Mouse (Mus musculus): ENCODE data around the gene Fbxo33. TPM values are rescaled to one million over a fixed set of nuclear protein-coding genes. Genes with fewer than 3 reads are reported as not detected.
A peak's percentile ranks its signal among the peaks of the same experiment; 100 is the strongest.

Fbxo33 gene
- total and polyA plus RNA-seq, 3 experiments: 9.5 to 31.6 (median 19.5) TPM

- in situ Hi-C loops (cut with MboI; ENCODE audit: low pct_ligation_motif_present, low pct_unique_long_range_greater_than_20kb, low sequenced_read_pairs): loop anchor here (25.0 kb wide), 1 partner anchor 143 kb away; the partner anchor contains the start of genes Pnn and Trappc6b
- TF ChIP-seq MXI1 (IDR thresholded peaks at IDR 0.05; ENCODE audit: low read depth, low read length) (no peak), USF1 (IDR thresholded peaks at IDR 0.05; ENCODE audit: low read depth, low read length) (no peak), JUND (conservative IDR thresholded peaks at IDR 0.05; ENCODE audit: low read depth, low read length) (no peak), SMC3 (IDR thresholded peaks at IDR 0.05; ENCODE audit: low read depth, low read length) (no peak), TCF12 (IDR thresholded peaks at IDR 0.05; ENCODE audit: low read depth, low read length) (no peak), NELFE (IDR thresholded peaks at IDR 0.05; ENCODE audit: low read depth, low read length) (no peak), ETS1 (conservative IDR thresholded peaks at IDR 0.05; ENCODE audit: low read depth, low read length) (no peak), GABPA (IDR thresholded peaks at IDR 0.05; ENCODE audit: insufficient replicate concordance, low read depth, low read length) (no peak), ZMIZ1 (IDR thresholded peaks at IDR 0.05; ENCODE audit: low read depth, low read length) (no peak), BHLHE40 (IDR thresholded peaks at IDR 0.05; ENCODE audit: low read depth, low read length) (no peak), USF2 (conservative IDR thresholded peaks at IDR 0.05; ENCODE audit: low read depth, low read length) (no peak), CHD1 (IDR thresholded peaks at IDR 0.05; ENCODE audit: low read depth, low read length) (no peak), RCOR1 (conservative IDR thresholded peaks at IDR 0.05; ENCODE audit: low read depth, low read length) (no peak), MAX (IDR thresholded peaks at IDR 0.05; ENCODE audit: low read length) (no peak), NRF1 (IDR thresholded peaks at IDR 0.05; ENCODE audit: low read depth, low read length) (no peak), CHD2 (IDR thresholded peaks at IDR 0.05; ENCODE audit: low read length) (no peak), MAFK (IDR thresholded peaks at IDR 0.05; ENCODE audit: insufficient replicate concordance, low read length) (no peak), MYC (IDR thresholded peaks at IDR 0.05; ENCODE audit: low read depth, low read length) (no peak)
- no peak for DNase-seq (ENCODE audit: extremely low read depth)
- H3K4me3 ChIP-seq (replicated peaks in 1 of 3; ENCODE audit: low read depth in 2 of 3, low read length in 2 of 3, poor library complexity in 1 of 3): no peak overlapping the region
- no peak overlapping the region for H3K9ac ChIP-seq (ENCODE audit: insufficient read depth, low read depth)
- 0 out of 2 replicates have a peak overlapping the region, but pooled peaks have one; percentile 81 for H3K4me2 ChIP-seq (ENCODE audit: insufficient read depth, low read depth, poor library complexity, severe bottlenecking)
- dilution Hi-C loops (cut with MboI; ENCODE audit: extremely low pct_ligation_motif_present, extremely low pct_unique_long_range_greater_than_20kb, low sequenced_read_pairs): no loop called here
- no peak overlapping the region for H3K27ac ChIP-seq (ENCODE audit: insufficient read depth, low read depth)
- peaks cover 18 to 31% of the 10 kb centered on the region in 2 experiments for H3K36me3 ChIP-seq (replicated peaks in 1 of 2; ENCODE audit: control insufficient read depth in 1 of 2, insufficient read depth in 1 of 2, low read length in 1 of 2)
- H3K4me1 ChIP-seq (ENCODE audit: control insufficient read depth in 1 of 2, insufficient read depth in 2 of 2): peaks cover 3 to 27% of the 10 kb centered on the region in 2 experiments; a peak in 3 of 4 replicates
- no peaks in the 10 kb centered on the region for H3K9me3 ChIP-seq (replicated peaks; ENCODE audit: low read length)
- no peaks in the 10 kb centered on the region for H3K27me3 ChIP-seq (replicated peaks)
- peaks cover 10% of the 10 kb centered on the region for H3K79me2 ChIP-seq (replicated peaks; ENCODE audit: control insufficient read depth, extremely low read depth, insufficient read depth, poor library complexity, severe bottlenecking)
These were observed 14.0 kb downstream of the Fbxo33 start for GRCm38 (mm10) chr12:59205571-59205970.

GRCm38 (mm10) chr12:59199361-59199760 is 20.2 kb downstream of the Fbxo33 start:
- in situ Hi-C loops (cut with MboI; ENCODE audit: low pct_ligation_motif_present, low pct_unique_long_range_greater_than_20kb, low sequenced_read_pairs): no loop called here

More at GRCm38 (mm10) chr12:59199361-59199760, 20.2 kb downstream of the Fbxo33 start:
- Histone ChIP-seq H3K4me1 (ENCODE audit: control insufficient read depth in 1 of 2, insufficient read depth in 2 of 2) (no peaks in the 10 kb centered on the region), H3K4me3 (replicated peaks in 1 of 3; ENCODE audit: low read depth in 2 of 3, low read length in 2 of 3, poor library complexity in 1 of 3) (no peak overlapping the region), H3K27me3 (replicated peaks) (no peaks in the 10 kb centered on the region), H3K9ac (ENCODE audit: insufficient read depth, low read depth) (no peak overlapping the region), H3K4me2 (ENCODE audit: insufficient read depth, low read depth, poor library complexity, severe bottlenecking) (no peak overlapping the region), H3K79me2 (replicated peaks; ENCODE audit: control insufficient read depth, extremely low read depth, insufficient read depth, poor library complexity, severe bottlenecking) (no peaks in the 10 kb centered on the region), H3K9me3 (replicated peaks; ENCODE audit: low read length) (peaks cover 5% of the 10 kb centered on the region), H3K36me3 (replicated peaks in 1 of 2; ENCODE audit: control insufficient read depth in 1 of 2, insufficient read depth in 1 of 2, low read length in 1 of 2) (peaks cover 20 to 60% of the 10 kb centered on the region in 2 experiments), H3K27ac (ENCODE audit: insufficient read depth, low read depth) (no peak overlapping the region)
- no peak for DNase-seq (ENCODE audit: extremely low read depth)
- dilution Hi-C loops (cut with MboI; ENCODE audit: extremely low pct_ligation_motif_present, extremely low pct_unique_long_range_greater_than_20kb, low sequenced_read_pairs): no loop called here
- no peak for TF ChIP-seq MAZ (IDR thresholded peaks at IDR 0.05; ENCODE audit: low read depth, low read length)
- TF ChIP-seq CTCF (conservative IDR thresholded peaks at IDR 0.05 in 1 of 2, IDR thresholded peaks at IDR 0.05 in 1 of 2; ENCODE audit: low read depth in 2 of 2, low read length in 2 of 2): no peak
- no peak for TF ChIP-seq IRF4 (IDR thresholded peaks at IDR 0.05; ENCODE audit: low read depth, low read length)
- TF ChIP-seq UBTF (IDR thresholded peaks at IDR 0.05; ENCODE audit: low read depth, low read length): no peak
- TF ChIP-seq GABPA (IDR thresholded peaks at IDR 0.05; ENCODE audit: insufficient replicate concordance, low read depth, low read length): no peak
- TF ChIP-seq BHLHE40 (IDR thresholded peaks at IDR 0.05; ENCODE audit: low read depth, low read length): no peak
- no peak for TF ChIP-seq JUND (conservative IDR thresholded peaks at IDR 0.05; ENCODE audit: low read depth, low read length)
- TF ChIP-seq USF1 (IDR thresholded peaks at IDR 0.05; ENCODE audit: low read depth, low read length): no peak
- no peak for TF ChIP-seq KAT2A (IDR thresholded peaks at IDR 0.05; ENCODE audit: insufficient replicate concordance, low read length)
